Mouse (Mus musculus): ENCODE measurements around the gene Gnat3.
"Not testable (repeated sequence)": the region's sequence is repeated elsewhere in the genome, so short reads cannot be mapped to it uniquely, and the experiment has no call there.

Gene Gnat3

DNA sequence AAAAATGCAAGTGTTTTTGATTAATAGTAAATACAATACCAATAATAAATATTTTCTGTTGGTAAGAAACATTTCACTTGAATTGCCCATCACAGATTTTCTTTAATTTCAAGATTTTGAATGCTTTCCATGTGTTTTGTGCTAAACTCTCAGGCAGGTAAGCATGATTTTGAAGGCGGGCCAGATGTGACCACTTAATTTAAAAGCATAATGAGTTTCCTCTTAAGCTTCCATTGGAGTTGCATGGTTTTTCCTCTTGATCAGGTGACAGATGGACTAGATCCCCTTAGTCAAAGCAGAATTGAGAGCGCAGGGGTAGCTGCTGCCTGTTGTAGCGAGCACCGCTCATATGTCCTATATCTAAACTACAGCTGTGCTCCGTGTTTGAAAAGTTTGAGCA, at the start of gene Gnat3:
TSS of gene Gnat3 (plus strand) at position 301 of the 400 bp plus-strand sequence.
- no peak for DNase-seq

DNA sequence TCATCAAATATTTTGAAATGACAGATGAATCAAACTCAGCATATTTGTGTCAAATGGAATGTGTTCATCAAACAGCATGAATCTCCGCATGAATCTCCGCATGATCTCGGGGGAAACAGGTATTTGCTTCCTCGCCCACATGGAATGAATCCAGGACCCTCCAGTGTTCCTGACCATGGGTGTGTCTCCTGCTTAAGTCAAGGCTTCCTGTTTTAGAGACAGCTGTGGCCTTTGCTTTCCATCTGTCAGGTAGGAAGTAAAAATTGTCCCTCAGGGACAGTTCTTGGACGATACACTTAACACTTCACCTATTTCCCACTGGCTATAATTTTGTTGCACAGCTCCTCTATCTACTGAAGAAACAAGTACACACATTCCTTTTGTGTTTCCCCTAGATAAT, 43.4 kb upstream of the Gnat3 start:
- DNase-seq: no peak

DNA sequence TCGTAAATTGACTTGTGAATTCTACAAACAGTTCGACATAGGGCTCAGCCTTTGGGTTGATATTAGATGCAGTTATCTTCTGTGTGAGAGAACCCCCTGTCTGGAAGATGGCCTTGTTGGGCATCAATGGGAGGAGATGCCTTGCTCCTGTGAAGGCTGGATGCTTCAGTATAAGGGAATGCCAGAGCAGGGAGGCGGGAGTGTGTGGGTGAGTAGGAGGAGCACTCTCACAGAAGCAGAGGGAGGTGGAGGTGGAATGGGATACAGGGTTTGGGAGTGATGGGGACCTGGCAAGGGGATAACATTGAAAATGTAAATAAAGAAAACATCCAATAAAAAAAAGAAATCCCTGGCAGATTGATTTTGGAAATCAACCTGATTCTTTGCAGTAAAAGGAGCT, 38.7 kb upstream of the Gnat3 start:
- peak in 1 of 2 experiments; percentile 23 for DNase-seq

DNA sequence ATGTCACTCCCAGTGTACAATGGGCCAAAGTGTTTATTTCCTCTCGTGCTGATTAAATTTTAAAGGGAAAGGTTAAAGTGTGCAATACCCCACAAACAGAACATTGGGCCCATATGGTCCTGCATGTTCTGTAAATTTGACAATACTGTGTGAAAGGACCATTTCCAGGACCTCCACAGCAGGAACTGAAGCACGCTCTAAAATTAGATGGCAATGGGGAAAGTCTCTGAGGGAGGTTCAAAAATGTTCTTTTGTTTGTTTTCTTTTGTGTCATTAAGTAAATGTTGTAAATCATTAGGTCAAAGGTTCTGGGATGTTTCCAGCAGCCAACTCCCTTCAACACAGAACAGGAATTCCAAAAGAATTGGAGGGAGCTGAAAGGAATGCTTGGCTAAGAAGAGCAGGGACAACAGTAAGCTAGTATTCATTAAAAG, 38.2 kb upstream of the Gnat3 start:
- DNase-seq: peak in 1 of 2 experiments; percentile 37

DNA sequence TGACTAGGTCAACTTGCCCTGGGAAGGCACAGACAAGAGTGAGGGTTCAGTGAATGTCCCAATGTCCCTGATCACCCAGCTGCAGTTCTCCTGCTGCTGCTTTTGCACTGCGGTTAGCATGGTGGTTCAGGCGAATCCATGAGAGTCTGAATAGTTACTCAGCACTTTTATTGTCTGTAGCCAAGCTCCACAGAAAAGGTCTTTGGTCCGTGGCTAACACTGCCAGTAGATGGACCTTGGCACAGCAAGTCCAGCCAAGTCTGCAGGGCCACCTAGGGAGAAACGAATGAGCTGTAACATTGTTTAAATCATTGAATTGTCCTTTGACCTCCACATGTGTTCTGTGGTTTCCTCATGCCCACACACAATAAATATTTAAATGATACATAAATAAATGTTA, 33.9 kb upstream of the Gnat3 start:
- peak; percentile 14 to 31 for DNase-seq

DNA sequence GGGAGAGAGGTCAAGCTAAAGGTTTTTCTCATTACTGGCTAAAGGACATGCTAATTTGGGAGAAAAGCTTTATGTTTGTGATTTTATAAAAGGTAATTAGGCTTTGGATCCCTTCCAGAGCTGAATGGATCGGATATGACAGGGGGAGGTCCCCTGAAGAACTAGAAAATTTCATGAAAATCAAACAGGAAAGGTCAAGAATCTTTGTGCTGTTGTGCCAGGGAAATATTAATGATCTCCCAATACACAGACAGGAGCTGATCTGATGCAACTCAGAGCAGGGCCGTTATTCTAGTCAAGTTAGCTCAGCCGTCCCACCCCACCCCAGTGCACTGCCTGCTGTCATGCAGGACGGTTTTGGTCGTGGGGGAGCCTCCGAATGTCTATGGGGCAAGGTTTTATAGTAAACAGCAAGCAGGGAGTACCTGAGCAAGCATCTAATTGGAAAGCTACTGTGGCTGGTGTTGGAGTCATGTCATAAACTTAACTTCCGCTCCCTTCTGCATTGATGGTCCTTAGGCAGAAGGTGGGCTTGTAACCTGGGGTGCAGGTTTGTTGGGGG, 33.3 kb upstream of the Gnat3 start:
- DNase-seq: no peak

DNA sequence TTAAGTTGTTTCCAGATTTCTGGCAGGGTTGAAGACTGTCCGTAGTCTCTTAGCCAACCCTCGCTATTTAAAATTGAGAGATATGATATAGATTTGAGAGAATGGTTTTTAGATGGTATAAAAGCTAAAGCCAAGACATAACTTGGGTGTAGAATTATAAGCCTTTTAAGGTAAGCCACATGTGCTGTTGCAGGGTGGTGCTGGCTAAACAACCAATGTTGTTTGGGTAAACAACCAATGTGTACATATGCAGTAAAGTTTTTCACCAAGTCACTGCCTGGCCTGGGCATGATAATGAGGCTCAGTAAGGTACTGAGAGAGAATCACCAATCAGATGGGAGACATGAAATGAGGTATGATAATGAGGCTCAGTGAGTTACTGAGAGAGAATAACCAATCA, 30.8 kb upstream of the Gnat3 start:
- DNase-seq: not testable (repeated sequence)

DNA sequence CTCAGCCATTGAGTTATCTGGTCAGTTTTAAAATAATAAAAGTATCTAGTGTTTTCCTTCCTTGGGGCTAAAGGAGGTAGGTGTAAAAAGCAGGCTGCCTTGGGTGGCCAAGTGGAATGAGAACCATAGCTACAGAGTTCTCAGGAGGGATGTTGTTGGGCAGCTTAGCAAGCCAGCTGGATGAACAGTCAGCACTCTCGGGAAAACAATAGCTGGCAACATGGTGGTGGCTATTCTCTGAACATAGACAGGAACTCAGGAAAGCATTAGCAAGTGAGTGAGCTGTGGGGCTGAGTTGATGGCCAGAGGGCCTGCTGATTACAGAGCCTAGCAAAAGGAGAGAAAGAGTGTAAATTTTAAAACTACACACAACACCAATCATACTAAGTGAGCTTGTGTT, 27.8 kb upstream of the Gnat3 start:
- no peak for DNase-seq

DNA sequence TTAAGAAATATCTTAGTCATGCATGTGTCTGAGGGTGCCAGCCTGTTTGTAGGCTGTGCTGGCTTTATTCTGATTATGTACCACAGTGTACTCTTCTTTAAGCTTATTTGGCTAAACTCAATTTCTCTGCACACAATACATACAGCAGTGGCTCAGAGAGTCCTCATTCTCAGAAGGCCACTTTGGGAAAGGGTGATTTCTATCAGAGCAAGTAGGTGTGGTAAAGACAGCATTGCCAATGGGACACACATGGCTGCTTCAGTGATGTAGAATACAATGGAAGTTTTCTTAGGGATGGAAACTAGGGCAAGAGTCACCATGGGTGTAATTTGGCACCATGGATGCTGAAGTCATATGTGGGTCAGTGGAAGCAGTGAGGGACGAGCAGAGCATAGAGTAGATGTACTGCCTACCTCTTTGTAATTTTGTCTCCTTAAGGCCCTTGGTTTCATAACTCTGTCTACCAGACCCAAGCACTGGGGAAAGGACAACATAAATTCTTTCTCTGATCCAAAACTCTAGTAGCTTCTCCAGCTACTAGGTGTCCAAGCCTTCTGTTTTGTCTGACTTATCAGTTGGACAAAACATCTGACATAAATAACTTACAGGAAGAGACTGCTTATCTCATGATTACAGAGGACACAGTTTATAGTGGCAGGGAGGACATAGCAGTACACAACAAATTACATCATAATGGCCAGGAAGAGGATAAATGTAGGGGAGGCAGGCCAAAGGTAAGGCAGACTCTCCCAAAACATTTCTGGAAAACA, 24.0 kb upstream of the Gnat3 start:
- no peak for DNase-seq

DNA sequence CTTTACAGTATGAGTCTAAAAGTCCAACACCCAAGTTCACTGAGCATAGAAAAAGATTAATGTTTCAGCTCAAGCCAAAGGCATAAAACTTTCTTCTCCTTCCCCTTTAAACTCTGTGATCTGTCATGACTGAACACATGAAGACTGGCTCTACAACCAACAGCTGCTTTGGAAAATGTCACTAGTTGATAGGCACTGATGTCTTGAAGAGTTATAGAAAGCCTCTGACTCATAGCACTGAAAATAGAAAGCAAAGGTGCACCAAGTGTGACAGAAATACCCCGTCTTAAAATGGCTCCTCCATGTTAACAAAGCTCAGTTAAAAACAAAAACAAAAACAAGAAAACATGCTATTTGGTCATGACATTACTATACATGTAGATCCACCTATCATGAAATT, 5.9 kb upstream of the Gnat3 start:
- no peak for DNase-seq

DNA sequence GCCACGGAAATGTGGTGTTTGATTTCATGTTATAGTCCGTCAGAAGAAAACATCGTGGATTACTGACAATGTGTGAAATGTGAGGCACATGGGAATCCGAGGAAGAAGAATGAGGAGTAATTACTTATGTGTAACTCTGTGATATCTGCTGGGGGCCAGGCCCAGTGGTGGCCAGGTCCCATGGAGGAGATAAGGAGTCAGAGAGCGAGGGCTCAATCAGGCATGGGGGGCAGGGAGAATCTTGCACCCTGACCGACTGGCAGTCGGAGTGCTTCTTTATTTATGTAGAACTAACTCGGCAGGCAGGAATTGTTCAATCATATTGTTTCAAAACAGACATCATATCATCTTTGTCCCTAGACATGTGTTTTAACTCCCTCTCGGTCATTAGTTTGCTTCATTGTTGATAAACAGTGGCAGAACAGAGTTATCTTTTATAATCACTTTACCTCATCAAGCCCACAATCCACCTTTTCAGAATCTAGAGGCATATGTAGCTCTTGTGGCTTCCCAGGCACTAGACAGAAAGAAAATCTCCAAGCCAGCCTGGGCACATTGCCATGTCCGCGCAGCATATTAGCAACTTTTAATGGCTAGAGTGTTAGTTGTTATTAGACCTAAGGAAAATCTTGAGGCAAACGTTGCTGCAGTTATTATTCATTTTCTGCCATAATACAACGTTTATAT, 7.5 kb downstream of the Gnat3 start:
- DNase-seq: peak; percentile 17 to 58

DNA sequence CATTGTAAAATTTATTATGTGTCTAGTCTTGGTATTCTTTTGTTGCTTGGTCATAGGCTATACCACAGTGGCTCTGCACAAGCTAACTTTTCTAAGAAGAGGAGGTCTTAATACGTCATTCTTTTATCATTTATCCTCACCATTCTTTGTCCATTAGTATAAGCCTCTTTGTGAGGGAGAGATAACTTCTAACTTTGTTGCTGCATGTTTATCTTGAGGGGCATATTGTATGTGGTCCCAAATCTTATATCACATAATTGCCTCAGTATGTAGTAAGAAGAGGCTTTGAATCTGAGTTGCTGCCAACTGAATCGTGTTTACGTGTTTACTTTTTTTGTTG, 8.0 kb downstream of the Gnat3 start:
- DNase-seq: no peak

DNA sequence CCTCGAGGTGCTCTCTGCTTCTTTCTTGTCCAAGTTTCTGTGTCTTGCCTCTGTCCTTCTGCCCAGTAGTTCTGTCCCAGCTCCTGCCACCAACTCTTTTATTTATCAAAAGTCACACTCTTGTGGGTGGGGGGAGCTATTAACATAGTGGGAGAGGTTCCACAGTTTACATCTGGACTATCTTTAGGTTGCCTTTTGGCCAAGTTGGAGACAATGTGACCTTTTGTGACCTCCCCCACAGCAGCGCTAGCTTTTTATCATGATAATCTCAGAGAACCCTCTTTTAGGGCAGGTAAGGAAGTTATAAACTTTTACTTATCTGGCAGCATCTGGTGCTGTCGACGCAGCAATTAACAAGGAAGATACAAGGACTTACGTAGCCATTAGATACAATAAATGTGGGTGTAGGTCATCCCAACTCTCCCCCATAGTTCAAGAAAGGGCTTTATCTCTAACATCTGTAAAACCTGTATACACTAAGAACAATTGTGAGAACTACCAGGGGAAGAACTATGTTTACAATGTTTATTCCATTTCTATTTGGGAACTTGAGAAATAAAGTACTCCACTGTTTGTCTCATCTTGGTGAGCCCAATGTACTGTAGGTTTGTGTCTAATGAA, 18.3 kb downstream of the Gnat3 start:
- peak; percentile 21 to 44 for DNase-seq

DNA sequence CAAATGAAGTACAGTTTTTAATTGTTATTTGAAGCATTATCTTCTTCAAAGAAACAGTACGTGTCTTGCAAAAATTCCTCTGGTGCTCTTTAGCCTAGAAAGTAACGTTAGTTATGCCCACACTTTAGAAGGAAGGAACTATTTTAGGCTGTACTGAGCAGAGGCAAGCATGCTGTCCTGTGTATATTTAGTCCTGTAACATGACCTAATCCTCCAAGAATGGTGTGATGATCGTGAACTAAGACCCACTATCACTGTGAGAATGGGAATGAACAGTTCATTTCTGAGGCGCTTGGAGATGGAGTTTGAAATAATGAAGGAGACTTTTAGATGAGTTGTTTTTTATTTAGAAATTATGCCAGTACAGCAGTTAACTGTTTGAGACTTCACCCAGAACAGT, 20.4 kb downstream of the Gnat3 start:
- no peak for DNase-seq

DNA sequence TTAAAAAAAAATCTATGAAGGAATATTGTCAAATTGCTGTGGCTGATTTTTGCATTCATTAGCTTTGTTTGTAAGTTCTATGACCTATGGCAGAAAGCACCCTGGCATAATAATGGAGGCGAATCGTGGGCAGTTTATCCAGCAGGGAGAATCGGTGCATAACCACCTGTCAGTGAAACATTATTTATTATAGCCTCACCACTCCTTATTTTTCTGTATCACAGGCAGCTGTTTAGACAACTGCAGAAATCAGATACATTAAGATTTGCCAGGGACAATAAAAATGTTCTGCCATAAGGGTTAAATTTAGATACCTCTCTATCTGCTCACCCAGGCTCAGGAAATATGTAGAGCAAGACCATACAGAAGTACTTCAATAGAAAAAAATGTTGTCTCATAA, 22.2 kb downstream of the Gnat3 start:
- DNase-seq: no peak

DNA sequence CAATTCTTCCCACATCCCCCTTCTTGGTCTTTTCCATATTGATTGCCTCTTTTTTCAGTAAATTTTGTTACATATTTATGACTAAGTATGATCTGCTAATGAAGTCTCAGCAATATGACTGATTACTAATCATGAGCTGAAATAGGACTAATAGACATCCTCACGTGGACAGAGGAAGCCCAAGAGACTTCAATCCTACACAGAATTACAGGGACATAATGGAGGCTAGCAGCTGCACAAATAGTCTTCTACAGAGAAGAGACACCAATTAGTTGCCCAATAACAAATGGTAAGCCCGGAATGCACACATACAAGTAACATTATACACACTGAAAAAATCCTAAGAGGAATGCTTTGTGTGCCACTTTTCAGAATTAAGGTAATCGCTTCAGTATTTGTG, 24.3 kb downstream of the Gnat3 start:
- DNase-seq: no peak

DNA sequence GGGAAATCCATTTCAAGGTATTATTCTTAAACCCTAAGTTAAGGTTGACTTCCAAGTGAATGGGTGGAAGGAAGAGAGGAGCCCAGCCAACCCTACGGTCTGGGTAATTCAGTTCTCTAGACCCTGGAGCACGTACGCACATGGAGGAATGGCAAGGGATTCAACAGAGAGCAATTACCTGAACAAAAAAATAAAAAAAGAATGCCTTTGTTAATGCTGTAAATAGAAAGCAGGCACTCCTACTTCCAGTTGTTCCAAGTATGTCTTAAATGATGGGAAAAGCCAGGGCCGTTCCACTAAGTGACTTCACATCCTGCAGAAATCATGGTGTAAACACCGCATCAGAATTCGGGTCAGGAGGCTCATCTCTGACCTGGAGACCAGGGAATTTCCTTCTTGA, 28.3 kb downstream of the Gnat3 start:
- no peak for DNase-seq

DNA sequence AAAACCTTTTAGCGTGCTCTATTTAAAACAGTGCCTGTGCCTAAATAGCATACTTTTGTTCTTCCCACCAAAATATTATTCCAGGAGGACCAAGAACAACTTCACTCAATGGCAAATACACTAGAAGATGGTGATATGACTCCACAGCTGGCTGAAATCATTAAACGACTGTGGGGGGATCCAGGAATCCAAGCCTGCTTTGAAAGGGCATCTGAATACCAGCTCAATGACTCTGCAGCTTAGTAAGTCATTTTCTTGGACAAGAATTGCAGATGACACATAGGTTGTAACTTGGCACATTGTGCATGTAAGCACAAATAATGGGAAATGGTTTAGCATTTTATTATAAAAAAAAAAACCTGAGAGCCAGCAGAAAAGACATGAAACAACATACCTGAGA, 37.2 kb downstream of the Gnat3 start:
- no peak for DNase-seq

DNA sequence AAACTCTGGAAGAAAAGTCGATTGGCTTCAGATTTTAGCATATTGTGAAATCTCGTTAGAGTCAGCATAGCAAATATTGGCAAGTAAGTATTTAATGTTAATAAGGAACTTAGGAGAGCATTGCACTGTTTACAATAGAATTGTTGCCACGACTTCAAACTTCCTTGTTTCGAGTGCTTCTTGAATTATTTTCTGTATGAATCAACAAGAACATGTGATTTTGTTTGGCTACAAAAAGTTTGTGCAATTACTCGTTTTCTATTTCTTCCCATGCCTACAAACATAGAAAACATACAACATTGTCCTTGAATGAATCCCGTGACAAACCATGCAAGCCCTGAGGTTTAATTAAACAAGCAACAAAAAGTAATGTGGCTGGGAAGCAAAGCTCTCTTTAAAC, 37.8 kb downstream of the Gnat3 start:
- no peak for DNase-seq

DNA sequence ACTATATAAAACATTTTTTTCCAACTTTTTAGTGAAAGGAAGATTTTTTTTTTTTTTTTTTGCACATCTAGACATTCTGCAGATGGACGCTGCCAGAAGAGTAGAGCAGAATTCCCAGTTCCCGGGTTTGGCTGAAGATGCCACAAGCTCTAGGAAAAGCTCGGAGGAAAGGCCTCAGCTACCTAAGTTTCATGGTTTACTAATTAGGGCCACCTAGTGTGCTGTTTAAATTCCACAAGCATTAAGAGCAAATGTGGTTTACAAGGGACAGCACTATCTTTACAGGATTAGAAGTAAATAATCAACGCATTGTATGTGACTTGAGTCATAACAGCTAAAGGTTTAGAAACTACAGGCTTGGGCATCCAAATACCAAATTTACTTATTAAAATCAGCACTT, 39.3 kb downstream of the Gnat3 start:
- DNase-seq: no peak

DNA sequence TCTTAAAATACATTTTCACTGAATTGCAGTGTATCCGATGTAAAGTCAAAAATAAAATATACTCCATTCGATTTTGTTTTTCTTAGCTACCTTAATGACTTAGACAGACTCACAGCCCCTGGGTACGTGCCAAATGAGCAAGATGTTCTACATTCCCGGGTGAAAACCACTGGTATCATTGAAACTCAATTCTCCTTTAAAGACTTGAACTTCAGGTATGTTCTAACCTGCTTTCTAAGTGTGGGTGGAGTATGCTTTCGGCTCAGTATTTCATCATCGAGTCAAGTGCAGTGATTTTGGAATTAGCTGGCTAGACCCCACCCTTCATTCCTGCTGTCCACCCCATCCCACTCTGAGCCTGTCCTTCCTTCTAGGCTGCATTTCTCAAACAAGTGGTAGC, 41.3 kb downstream of the Gnat3 start:
- DNase-seq: peak in 1 of 2 experiments; percentile 19

DNA sequence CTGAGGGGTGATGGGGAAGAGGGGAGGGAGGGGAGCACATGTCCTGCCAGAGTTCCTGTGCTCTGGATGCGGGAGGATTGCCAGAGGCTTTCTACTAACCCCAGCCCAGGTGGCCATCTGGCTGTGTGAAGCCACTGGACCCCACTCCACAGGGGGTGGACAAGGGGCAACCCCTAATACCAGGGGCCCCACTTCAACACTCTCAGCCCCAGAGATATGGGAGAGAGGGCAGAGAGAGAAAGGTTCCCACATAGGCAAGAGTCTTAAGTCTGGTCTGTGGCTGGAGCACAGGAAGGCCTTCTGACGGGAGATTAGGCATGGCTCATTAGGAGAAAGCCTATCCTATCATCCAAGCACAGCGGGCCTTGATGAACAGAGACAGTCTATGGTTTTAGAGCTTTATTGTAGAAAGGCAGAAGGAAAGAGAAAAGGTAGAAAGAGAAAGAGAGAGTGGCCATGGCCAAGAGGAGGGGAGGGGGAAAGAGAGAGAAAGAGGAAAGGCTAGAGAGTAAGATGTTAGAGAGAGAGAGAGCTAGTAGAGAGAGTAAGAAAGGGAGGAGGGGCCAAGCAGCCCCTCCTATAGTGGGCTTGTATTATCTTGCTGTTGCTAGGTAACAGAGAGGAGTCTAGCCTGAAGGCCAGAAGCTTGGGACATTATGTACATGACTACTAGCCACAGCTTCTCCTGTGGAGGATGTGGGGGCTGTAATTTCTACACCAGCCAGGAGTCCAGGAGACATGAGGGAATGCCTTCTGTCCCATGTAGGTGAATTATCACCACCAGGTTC, 42.7 kb downstream of the Gnat3 start:
- DNase-seq: no peak

DNA sequence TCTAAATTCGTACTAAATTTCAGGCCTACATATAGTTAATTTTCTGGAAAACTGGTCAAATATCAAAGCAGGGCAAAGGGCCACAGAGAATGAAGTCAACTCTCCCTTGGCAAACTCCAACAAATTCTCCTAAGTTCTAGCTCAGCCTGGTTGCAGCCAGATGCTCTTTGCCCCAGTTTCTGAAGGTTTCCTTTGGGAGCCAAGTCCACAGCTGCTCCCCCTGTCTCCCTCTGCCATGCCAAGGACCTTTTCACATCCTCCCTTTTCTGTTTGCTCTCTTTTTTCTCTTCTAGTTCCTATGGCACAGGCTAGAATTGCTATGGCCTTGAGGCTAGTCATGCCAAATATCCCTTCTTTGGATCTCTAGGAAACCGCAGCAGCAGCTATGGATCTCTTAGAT, 43.8 kb downstream of the Gnat3 start:
- DNase-seq: peak in 1 of 2 experiments; percentile 44

All from lung, postnatal 4 days (tissue).